Mouse (Mus musculus) lung, postnatal 0 days (tissue): ENCODE measurements at regions not wholly inside any gene's neighbourhood (a gene's known extent, or its start where the extent isn't known, plus 50 kb on each side); places are given as distances from the start of the nearest gene placed in this dataset.
A peak's percentile ranks its signal among the peaks of the same experiment; 100 is the strongest.
"Not testable (repeated sequence)": the region's sequence is repeated elsewhere in the genome, so short reads cannot be mapped to it uniquely, and the experiment has no call there.

ENCODE experiments used
- ATAC-seq: fragments of 200-750 bp; cut with Nextera tagmentation; 2 replicates; pipeline ENCODE4 v1.8.0; 2017; ENCODE audit warnings: moderate library complexity
- DNase-seq: peaks from one replicate; pipeline ENCODE4 v3.0.0-alpha.2; 2016; ENCODE audit warnings: low spot score
- H3K27ac ChIP-seq: fragments of 300-500 bp; sonication (generic); 2 replicates; pipeline ENCODE4 v1.5.1; 2014; ENCODE audit warnings: antibody characterized with exemption, mild to moderate bottlenecking, low read length, mixed read lengths
- H3K27me3 ChIP-seq: fragments of 300-500 bp; sonication (generic); replicated peaks from 2 replicates; pipeline ENCODE4 v1.6.1; 2014; ENCODE audit warnings: low read length, mixed read lengths; ENCODE audit not compliant: insufficient read depth
- H3K36me3 ChIP-seq: fragments of 300-500 bp; sonication (generic); 2 replicates; pipeline ENCODE4 v1.6.1; 2014; ENCODE audit warnings: low read length, mixed read lengths; ENCODE audit not compliant: insufficient read depth
- H3K4me1 ChIP-seq: fragments of 300-500 bp; sonication (generic); 2 replicates; pipeline ENCODE4 v1.6.1; 2014; ENCODE audit warnings: antibody characterized with exemption, low read depth, low read length, mixed read lengths; ENCODE audit not compliant: insufficient read depth
- H3K4me2 ChIP-seq: fragments of 300-500 bp; sonication (generic); replicated peaks from 2 replicates; pipeline ENCODE4 v1.6.1; 2014; ENCODE audit warnings: low read depth, mild to moderate bottlenecking, low read length, moderate library complexity, mixed read lengths
- H3K4me3 ChIP-seq: fragments of 300-500 bp; sonication (generic); 2 replicates; pipeline ENCODE4 v1.5.1; 2014; ENCODE audit warnings: low read depth, low read length
- H3K9ac ChIP-seq: fragments of 300-500 bp; sonication (generic); replicated peaks from 2 replicates; pipeline ENCODE4 v1.6.1; 2014; ENCODE audit warnings: low read depth, mild to moderate bottlenecking
- H3K9me3 ChIP-seq: fragments of 300-500 bp; sonication (generic); 2 replicates; pipeline ENCODE4 v1.6.1; 2016; ENCODE audit warnings: low read length, mixed read lengths
- CTCF ChIP-seq: IDR thresholded peaks from 2 replicates; pipeline ENCODE4 v1.5.1; 2016; ENCODE audit warnings: antibody characterized with exemption, mild to moderate bottlenecking
- EP300 ChIP-seq: IDR thresholded peaks from 2 replicates; pipeline ENCODE4 v1.6.1; 2016; ENCODE audit warnings: antibody characterized with exemption, mild to moderate bottlenecking, control low read depth
- WGBS: fragments of 180-500 bp; shearing (Covaris S2); extraction: QIAGEN DNeasy Blood & Tissue Kit; methylation state at CpG from one replicate; pipeline ENCODE4 v1.1.7; 2014; 5-methylcytosine and 5-hydroxymethylcytosine counted together

GRCm38 (mm10) chr6:102005627-102006026 is 567.3 kb downstream of the Cntn3 start:
- H3K4me1 ChIP-seq, result no peaks in the 10 kb centered on the region
- 58% methylated on average over 3 of the region's 3 CpGs for WGBS
- no peak overlapping the region for H3K27ac ChIP-seq
- DNase-seq (no peak), ATAC-seq (no peak)
- H3K27me3 ChIP-seq, result no peaks in the 10 kb centered on the region
- H3K9me3 ChIP-seq, result no peaks in the 10 kb centered on the region
- no peaks in the 10 kb centered on the region for H3K36me3 ChIP-seq
- H3K4me3 ChIP-seq, result no peak overlapping the region
- TF ChIP-seq CTCF (no peak), EP300 (no peak)
- no peak overlapping the region for H3K4me2 ChIP-seq
- H3K9ac ChIP-seq, result no peak overlapping the region

- Histone ChIP-seq H3K9me3 (no peaks in the 10 kb centered on the region), H3K9ac (no peak overlapping the region), H3K27me3 (no peaks in the 10 kb centered on the region), H3K27ac (no peak overlapping the region), H3K36me3 (no peaks in the 10 kb centered on the region), H3K4me2 (no peak overlapping the region), H3K4me3 (no peak overlapping the region), H3K4me1 (no peaks in the 10 kb centered on the region)
- ATAC-seq (no peak), DNase-seq (no peak)
- WGBS, result 65% methylated on average over 2 of the region's 2 CpGs
- TF ChIP-seq CTCF, result no peak
- TF ChIP-seq EP300, result no peak
Observed at GRCm38 (mm10) chr6:101998181-101998580, 574.7 kb downstream of the Cntn3 start.

GRCm38 (mm10) chr6:101997629-101998028 is 575.3 kb downstream of the Cntn3 start:
- no peak overlapping the region for H3K4me3 ChIP-seq
- H3K4me2 ChIP-seq, result no peak overlapping the region
- H3K36me3 ChIP-seq, result no peaks in the 10 kb centered on the region
- no peak for ATAC-seq
- H3K27ac ChIP-seq, result no peak overlapping the region
- H3K4me1 ChIP-seq, result no peaks in the 10 kb centered on the region
- H3K9me3 ChIP-seq, result no peaks in the 10 kb centered on the region
- H3K9ac ChIP-seq, result no peak overlapping the region
- no peak for DNase-seq
- no peak for TF ChIP-seq CTCF
- no peaks in the 10 kb centered on the region for H3K27me3 ChIP-seq
- 56% methylated on average over 5 of the region's 5 CpGs for WGBS

- no peaks in the 10 kb centered on the region for H3K9me3 ChIP-seq
- no peak for TF ChIP-seq CTCF
- no peak for TF ChIP-seq EP300
- H3K9ac ChIP-seq, result no peak overlapping the region
- no peaks in the 10 kb centered on the region for H3K4me1 ChIP-seq
- H3K36me3 ChIP-seq, result no peaks in the 10 kb centered on the region
- DNase-seq, result no peak
- no peak overlapping the region for H3K4me2 ChIP-seq
- no peak overlapping the region for H3K4me3 ChIP-seq
- WGBS, result 90% methylated on average over 2 of the region's 2 CpGs
- no peak for ATAC-seq
- no peaks in the 10 kb centered on the region for H3K27me3 ChIP-seq
- no peak overlapping the region for H3K27ac ChIP-seq
Observed at GRCm38 (mm10) chr6:101992815-101993214, 580.1 kb downstream of the Cntn3 start.

- no peaks in the 10 kb centered on the region for H3K4me1 ChIP-seq
- H3K36me3 ChIP-seq, result no peaks in the 10 kb centered on the region
- H3K9me3 ChIP-seq, result no peaks in the 10 kb centered on the region
- H3K4me2 ChIP-seq, result no peak overlapping the region
- 45% methylated on average over 1 of the region's 1 CpGs for WGBS
- H3K9ac ChIP-seq, result no peak overlapping the region
- no peak for TF ChIP-seq EP300
- TF ChIP-seq CTCF, result no peak
- H3K4me3 ChIP-seq, result no peak overlapping the region
- no peak overlapping the region for H3K27ac ChIP-seq
- no peak for ATAC-seq
- no peak for DNase-seq
- no peaks in the 10 kb centered on the region for H3K27me3 ChIP-seq
Observed at GRCm38 (mm10) chr6:101981656-101982055, 591.2 kb downstream of the Cntn3 start.

- TF ChIP-seq CTCF, result no peak
- no peak for TF ChIP-seq EP300
- WGBS, result 79% methylated on average over 2 of the region's 2 CpGs
- Histone ChIP-seq H3K4me1 (no peaks in the 10 kb centered on the region), H3K36me3 (no peaks in the 10 kb centered on the region), H3K4me2 (no peak overlapping the region), H3K27me3 (no peaks in the 10 kb centered on the region), H3K4me3 (no peak overlapping the region), H3K9me3 (no peaks in the 10 kb centered on the region), H3K9ac (no peak overlapping the region), H3K27ac (no peak overlapping the region)
- DNase-seq, result no peak
- ATAC-seq, result no peak
Observed at GRCm38 (mm10) chr6:101979213-101979612, 593.7 kb downstream of the Cntn3 start.

GRCm38 (mm10) chr6:101964941-101965340 is 587.2 kb upstream of the Pdzrn3 start:
- Histone ChIP-seq H3K36me3 (no peaks in the 10 kb centered on the region), H3K27me3 (no peaks in the 10 kb centered on the region), H3K4me2 (no peak overlapping the region), H3K4me1 (no peaks in the 10 kb centered on the region), H3K9ac (no peak overlapping the region), H3K4me3 (no peak overlapping the region), H3K27ac (no peak overlapping the region), H3K9me3 (no peaks in the 10 kb centered on the region)
- ATAC-seq (no peak), DNase-seq (no peak)
- TF ChIP-seq CTCF (no peak), EP300 (no peak)
- 85% methylated on average over 2 of the region's 2 CpGs for WGBS

DNA sequence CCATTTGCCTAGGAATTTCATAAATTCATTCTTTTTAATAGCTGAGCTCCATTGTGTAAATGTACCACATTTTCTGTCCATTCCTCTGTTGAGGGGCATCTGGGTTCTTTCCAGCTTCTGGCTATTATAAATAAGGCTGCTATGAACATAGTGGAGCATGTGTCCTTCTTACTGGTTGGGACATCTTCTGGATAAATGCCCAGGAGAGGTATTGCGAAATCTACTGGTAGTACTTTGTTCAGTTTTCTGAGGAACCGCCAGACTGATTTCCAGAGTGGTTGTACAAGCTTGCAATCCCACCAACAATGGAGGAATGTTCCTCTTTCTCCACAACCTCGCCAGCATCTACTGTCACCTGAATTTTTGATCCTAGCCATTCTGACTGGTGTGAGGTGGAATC is 583.8 kb upstream of the Pdzrn3 start:
- not testable (repeated sequence) for ATAC-seq, H3K9me3 ChIP-seq, H3K9ac ChIP-seq, H3K27me3 ChIP-seq, H3K27ac ChIP-seq, H3K36me3 ChIP-seq, H3K4me1 ChIP-seq, H3K4me2 ChIP-seq, H3K4me3 ChIP-seq
- WGBS, result 45% methylated on average over 3 of the region's 3 CpGs
- DNase-seq, result peak; percentile 31
